ENCODE assay signal across 8 mouse cellular contexts in genomic region chr8:60632250-60632932, GRCm38 (mm10). TPM values are rescaled to one million over a fixed set of nuclear protein-coding genes. Genes with fewer than 3 reads are reported as not detected.
DNase-seq lines count a peak whose midpoint lies in the region; ATAC-seq lines count a peak whose summit lies in the region.

Gene Mfap3l, plus strand, starts transcription at chr8:60632827.

- H3K4me2 ChIP-seq in heart, embryonic 12.5 days: peak within 1 kb of the TSS; percentile 92
- peak within 1 kb of the TSS; percentile 98 for H3K4me2 ChIP-seq in kidney, embryonic 16.5 days (replicated peaks; ENCODE audit: low read depth, low read length)

- H3K36me3 ChIP-seq in heart, embryonic 12.5 days: no peaks in the 10 kb centered on the region
- H3K36me3 ChIP-seq in kidney, embryonic 16.5 days (ENCODE audit: insufficient read depth, low read length): no peaks in the 10 kb centered on the region

- peak within 1 kb of the TSS; percentile 65 for H3K9ac ChIP-seq in heart, embryonic 12.5 days
- H3K9ac ChIP-seq in kidney, embryonic 16.5 days (replicated peaks; ENCODE audit: low read length): peak within 1 kb of the TSS; percentile 75

- peak within 1 kb of the TSS; percentile 71; the same call in 1 of the 2 replicates for H3K27ac ChIP-seq in heart, embryonic 12.5 days (ENCODE audit: poor library complexity, severe bottlenecking)
- peak within 1 kb of the TSS; percentile 64 for H3K27ac ChIP-seq in kidney, embryonic 16.5 days (ENCODE audit: low read length)

- WGBS in heart, embryonic 12.5 days: 1% methylated on average over 60 of the region's 60 CpGs
- 1% methylated on average over 55 of the region's 60 CpGs for WGBS in kidney, embryonic 16.5 days

- H3K4me3 ChIP-seq in heart, embryonic 12.5 days: peak within 1 kb of the TSS; percentile 70
- H3K4me3 ChIP-seq in kidney, embryonic 16.5 days (ENCODE audit: low read length): peak within 1 kb of the TSS; percentile 65

- DNase-seq in CD4-positive, CD25-positive, alpha-beta regulatory T cell, adult 2 months (ENCODE audit: low read depth, low spot score): peak; percentile 41
- DNase-seq in c-Kit-negative CD71-positive TER-119-positive erythroid progenitor cells, embryonic 14.5 days (ENCODE audit: low read depth, low spot score): peak; percentile 40
- DNase-seq in fat pad, adult 2 months (ENCODE audit: extremely low read depth, low read depth, low spot score): peak; percentile 59
- peak; percentile 89 for DNase-seq in liver
- DNase-seq in monocyte, adult 2 months (ENCODE audit: low read depth in 1 of 2, low spot score in 2 of 2): peak; percentile 63 to 70
- peak; percentile 35 to 46 for DNase-seq in spleen, postnatal 14 days (ENCODE audit: low spot score in 2 of 2)

- H3K4me1 ChIP-seq in heart, embryonic 12.5 days (replicated peaks): peaks cover 4% of the 10 kb centered on the region; the same call in 1 of the 2 replicates
- H3K4me1 ChIP-seq in kidney, embryonic 16.5 days (ENCODE audit: insufficient read depth, low read length): peaks cover 8% of the 10 kb centered on the region

- H3K9me3 ChIP-seq in heart, embryonic 12.5 days (replicated peaks): no peaks in the 10 kb centered on the region
- no peaks in the 10 kb centered on the region for H3K9me3 ChIP-seq in kidney, embryonic 16.5 days (ENCODE audit: low read length)

- peaks cover 15% of the 10 kb centered on the region for H3K27me3 ChIP-seq in heart, embryonic 12.5 days (replicated peaks)
- peaks cover 15% of the 10 kb centered on the region for H3K27me3 ChIP-seq in kidney, embryonic 16.5 days (ENCODE audit: insufficient read depth, low read length)

- ATAC-seq in heart, embryonic 12.5 days (ENCODE audit: insufficient number of reproducible peaks, low FRiP score): peak; percentile 97
- peak; percentile 99 for ATAC-seq in kidney, embryonic 16.5 days (ENCODE audit: low FRiP score, low TSS enrichment)

RNA-seq across cellular contexts. Expression of gene Mfap3l, which starts in this region (rescaled TPM):
- 1.1 and 1.3 TPM in 2 replicates for polyA plus RNA-seq in heart, embryonic 12.5 days (2016; fragmentation: Nextera tagmentation; extraction: Ambion mirVana)
- 6.5 and 6.8 TPM in 2 replicates for polyA plus RNA-seq in kidney, embryonic 16.5 days (2015; fragmentation: Nextera tagmentation; extraction: Ambion mirVana)

Comparison
In these comparisons a context has a peak if more than half of its experiments do, and no peak if none do; other contexts are left out.
1. Peak in every context shown above with its lines: DNase-seq, ATAC-seq, H3K4me3 ChIP-seq and H3K27ac ChIP-seq.